Mouse (Mus musculus) thymus, adult 2 months (tissue): ENCODE measurements around the gene Bdkrb2. TPM values are rescaled to one million over a fixed set of nuclear protein-coding genes. Genes with fewer than 3 reads are reported as not detected.

Experiments
- DNase-seq: peaks from one replicate; pipeline ENCODE4 v3.0.0; 2021
- H3K27ac ChIP-seq: fragments of 200-500 bp; 2 replicates; pipeline ENCODE4 v1.5.1; 2012; ENCODE audit warnings: low read length, control low read depth; ENCODE audit not compliant: control insufficient read depth, insufficient read depth
- H3K27me3 ChIP-seq: fragments of 200-500 bp; 2 replicates; pipeline ENCODE4 v1.6.1; 2012; ENCODE audit warnings: mild to moderate bottlenecking, low read length, moderate library complexity, mixed read lengths; ENCODE audit not compliant: control insufficient read depth, insufficient read depth
- H3K36me3 ChIP-seq: fragments of 200-500 bp; 2 replicates; pipeline ENCODE4 v1.6.1; 2012; ENCODE audit warnings: mild to moderate bottlenecking, low read length, moderate library complexity; ENCODE audit not compliant: control insufficient read depth, insufficient read depth
- H3K4me1 ChIP-seq: fragments of 200-500 bp; replicated peaks from 2 replicates; pipeline ENCODE4 v1.6.1; 2012; ENCODE audit warnings: low read length; ENCODE audit not compliant: control insufficient read depth, insufficient read depth
- H3K4me3 ChIP-seq: fragments of 200-500 bp; 2 replicates; pipeline ENCODE4 v1.5.1; 2012; ENCODE audit warnings: mild to moderate bottlenecking, low read length, control low read depth, moderate library complexity; ENCODE audit not compliant: control insufficient read depth, insufficient read depth
- CTCF ChIP-seq: fragments of 200-500 bp; IDR thresholded peaks from 2 replicates; pipeline ENCODE4 v1.5.1; 2012; ENCODE audit warnings: mild to moderate bottlenecking, control low read depth, low read length, moderate library complexity, borderline replicate concordance; ENCODE audit not compliant: control insufficient read depth, poor library complexity, insufficient read depth; ENCODE audit errors: extremely low read depth
- POLR2A ChIP-seq: fragments of 200-500 bp; IDR thresholded peaks from 2 replicates; pipeline ENCODE4 v1.6.1; 2012; ENCODE audit warnings: mild to moderate bottlenecking, low read length, control low read depth, moderate library complexity; ENCODE audit not compliant: control insufficient read depth, poor library complexity, insufficient read depth; ENCODE audit errors: extremely low read depth
- WGBS: fragments of 180-500 bp; shearing (Covaris S2); methylation state at CpG from one replicate; pipeline ENCODE4 v1.1.7; 2018; 5-methylcytosine and 5-hydroxymethylcytosine counted together
- polyA plus RNA-seq: library from polyadenylated mRNA; depleted of rRNA; stranded (reverse); fragments of >200 nt; gene quantifications from 2 replicates; pipeline ENCODE4 v1.2.3, GENCODE M21; 2012

Gene Bdkrb2
- polyA plus RNA-seq, 1 experiment, result 1.4 TPM

GRCm38 (mm10) chr12:105582486-105582885, 19.5 kb downstream of the Bdkrb2 start:
- Histone ChIP-seq H3K4me3 (no peak overlapping the region), H3K4me1 (no peaks in the 10 kb centered on the region), H3K36me3 (no peaks in the 10 kb centered on the region), H3K27me3 (no peaks in the 10 kb centered on the region), H3K27ac (no peak overlapping the region)
- no peak for TF ChIP-seq POLR2A
- TF ChIP-seq CTCF, result no peak
- DNase-seq, result no peak
- 70% methylated on average over 9 of the region's 9 CpGs for WGBS

- 18% methylated on average over 2 of the region's 2 CpGs for WGBS
- H3K36me3 ChIP-seq, result no peaks in the 10 kb centered on the region
Measured at GRCm38 (mm10) chr12:105583484-105583883, 20.5 kb downstream of the Bdkrb2 start.

GRCm38 (mm10) chr12:105584851-105585250, 21.8 kb downstream of the Bdkrb2 start:
- TF ChIP-seq CTCF (peak; percentile 82), POLR2A (no peak)
- 27% methylated on average over 12 of the region's 12 CpGs for WGBS
- no peaks in the 10 kb centered on the region for H3K27me3 ChIP-seq

More at GRCm38 (mm10) chr12:105583484-105583883, 20.5 kb downstream of the Bdkrb2 start:
- H3K27me3 ChIP-seq, result no peaks in the 10 kb centered on the region
- H3K27ac ChIP-seq, result no peak overlapping the region
- TF ChIP-seq POLR2A (no peak), CTCF (no peak)
- DNase-seq, result no peak
- no peak overlapping the region for H3K4me3 ChIP-seq
- no peaks in the 10 kb centered on the region for H3K4me1 ChIP-seq

GRCm38 (mm10) chr12:105587526-105587925, 24.5 kb downstream of the Bdkrb2 start:
- Histone ChIP-seq H3K4me1 (no peaks in the 10 kb centered on the region), H3K27me3 (no peaks in the 10 kb centered on the region), H3K27ac (no peak overlapping the region), H3K4me3 (no peak overlapping the region), H3K36me3 (no peaks in the 10 kb centered on the region)
- WGBS, result 86% methylated on average over 8 of the region's 8 CpGs
- DNase-seq, result no peak
- TF ChIP-seq CTCF (no peak), POLR2A (no peak)

More at GRCm38 (mm10) chr12:105584851-105585250, 21.8 kb downstream of the Bdkrb2 start:
- DNase-seq, result peak; percentile 37
- no peak overlapping the region for H3K4me3 ChIP-seq
- no peaks in the 10 kb centered on the region for H3K36me3 ChIP-seq
- no peaks in the 10 kb centered on the region for H3K4me1 ChIP-seq
- H3K27ac ChIP-seq, result no peak overlapping the region

GRCm38 (mm10) chr12:105590786-105591185, 27.8 kb downstream of the Bdkrb2 start:
- H3K27ac ChIP-seq, result no peak overlapping the region
- TF ChIP-seq POLR2A (no peak), CTCF (no peak)
- no peaks in the 10 kb centered on the region for H3K4me1 ChIP-seq
- H3K4me3 ChIP-seq, result no peak overlapping the region
- DNase-seq, result no peak
- 92% methylated on average over 7 of the region's 7 CpGs for WGBS
- no peaks in the 10 kb centered on the region for H3K27me3 ChIP-seq
- no peaks in the 10 kb centered on the region for H3K36me3 ChIP-seq

GRCm38 (mm10) chr12:105592361-105592761, 29.3 kb downstream of the Bdkrb2 start:
- H3K4me3 ChIP-seq, result no peak overlapping the region
- DNase-seq, result no peak
- no peaks in the 10 kb centered on the region for H3K4me1 ChIP-seq
- H3K36me3 ChIP-seq, result no peaks in the 10 kb centered on the region
- H3K27ac ChIP-seq, result no peak overlapping the region
- no peaks in the 10 kb centered on the region for H3K27me3 ChIP-seq
- TF ChIP-seq POLR2A, result no peak
- TF ChIP-seq CTCF, result no peak
- 93% methylated on average over 23 of the region's 23 CpGs for WGBS

GRCm38 (mm10) chr12:105593471-105593870, 30.4 kb downstream of the Bdkrb2 start:
- TF ChIP-seq POLR2A (no peak), CTCF (no peak)
- no peaks in the 10 kb centered on the region for H3K27me3 ChIP-seq
- H3K27ac ChIP-seq, result no peak overlapping the region
- no peaks in the 10 kb centered on the region for H3K36me3 ChIP-seq
- DNase-seq, result no peak
- H3K4me3 ChIP-seq, result no peak overlapping the region
- H3K4me1 ChIP-seq, result no peaks in the 10 kb centered on the region
- WGBS, result 84% methylated on average over 4 of the region's 4 CpGs
